Mouse (Mus musculus) right cerebral cortex, adult 18-20 months (tissue): Measurements from ENCODE around the gene Ahdc1.
A peak's percentile ranks its signal among the peaks of the same experiment; 100 is the strongest.
"Not testable (repeated sequence)": the region's sequence is repeated elsewhere in the genome, so short reads cannot be mapped to it uniquely, and the experiment has no call there.

ENCODE experiments used
- DNase-seq: peaks from one replicate; pipeline ENCODE4 v3.0.0; 2022; ENCODE audit warnings: mixed read lengths

Gene Ahdc1

GRCm38 (mm10) chr4:133082216-133082773 lies 71.2 kb downstream of the Ahdc1 start:
- no peak for DNase-seq

- no peak for DNase-seq
Observed at GRCm38 (mm10) chr4:133083991-133084861, 73.2 kb downstream of the Ahdc1 start.

- DNase-seq = peak; percentile 76
Observed at GRCm38 (mm10) chr4:133085011-133085782, 74.1 kb downstream of the Ahdc1 start.

- no peak for DNase-seq
Observed at GRCm38 (mm10) chr4:133085783-133086342, 74.8 kb downstream of the Ahdc1 start.

- no peak for DNase-seq
Observed at GRCm38 (mm10) chr4:133087177-133087714, 76.2 kb downstream of the Ahdc1 start.

- no peak for DNase-seq
Observed at GRCm38 (mm10) chr4:133087835-133088234, 76.8 kb downstream of the Ahdc1 start.

GRCm38 (mm10) chr4:133089319-133089718 lies 78.3 kb downstream of the Ahdc1 start:
- no peak for DNase-seq

GRCm38 (mm10) chr4:133089802-133090201 lies 78.7 kb downstream of the Ahdc1 start:
- DNase-seq = no peak

GRCm38 (mm10) chr4:133090276-133090719 lies 79.2 kb downstream of the Ahdc1 start:
- DNase-seq = no peak

GRCm38 (mm10) chr4:133090720-133091458 lies 79.8 kb downstream of the Ahdc1 start:
- DNase-seq = no peak

GRCm38 (mm10) chr4:133091459-133091785 lies 80.4 kb downstream of the Ahdc1 start:
- DNase-seq = no peak

- peak; percentile 67 for DNase-seq
Observed at GRCm38 (mm10) chr4:133092453-133092901, 81.4 kb downstream of the Ahdc1 start.

- no peak for DNase-seq
Observed at GRCm38 (mm10) chr4:133093056-133093455, 82.0 kb downstream of the Ahdc1 start.

- no peak for DNase-seq
Observed at GRCm38 (mm10) chr4:133093481-133094033, 82.5 kb downstream of the Ahdc1 start.

GRCm38 (mm10) chr4:133094255-133094654 lies 83.2 kb downstream of the Ahdc1 start:
- DNase-seq = no peak

GRCm38 (mm10) chr4:133094936-133095733 lies 84.1 kb downstream of the Ahdc1 start:
- DNase-seq = no peak

- not testable (repeated sequence) for DNase-seq
Observed at GRCm38 (mm10) chr4:133095734-133096065, 84.6 kb downstream of the Ahdc1 start.

- DNase-seq = not testable (repeated sequence)
Observed at GRCm38 (mm10) chr4:133096671-133097070, 85.6 kb downstream of the Ahdc1 start.

GRCm38 (mm10) chr4:133101751-133102150 lies 90.7 kb downstream of the Ahdc1 start:
- DNase-seq = no peak

GRCm38 (mm10) chr4:133103525-133104193 lies 92.6 kb downstream of the Ahdc1 start:
- no peak for DNase-seq
